10 mouse cellular contexts compared by ENCODE assay signal in genomic region chrX:72825589-72825905, GRCm38 (mm10). TPM values are rescaled to one million over a fixed set of nuclear protein-coding genes. Genes with fewer than 3 reads are reported as not detected.
DNase-seq lines count a peak whose midpoint lies in the region; ATAC-seq lines count a peak whose summit lies in the region.
"Had no signal": no experiment of that assay in that cellular context is flagged by ENCODE, and none has a peak within 500 bp of the region (broad histone marks: within the 10 kb centered on the region; RNA-seq: fewer than 3 reads in every experiment).

No protein-coding gene starts in this region.

- H3K4me3 ChIP-seq in heart, embryonic 16.5 days (ENCODE audit: low read length), result peak overlapping the region; percentile 44
- peak overlapping the region; percentile 36 for H3K4me3 ChIP-seq in embryonic facial prominence, embryonic 13.5 days
- peak overlapping the region; percentile 26 for H3K4me3 ChIP-seq in intestine, embryonic 14.5 days (ENCODE audit: low read depth, low read length)
- peak overlapping the region; percentile 32; the same call in 1 of the 2 replicates for H3K4me3 ChIP-seq in neural tube, embryonic 11.5 days (ENCODE audit: low read depth, low read length)
- H3K4me3 ChIP-seq: erythroblast, embryonic 14.5 days had no signal

- H3K4me2 ChIP-seq in heart, embryonic 16.5 days (ENCODE audit: low read depth, low read length), result peak overlapping the region; percentile 67
- peak overlapping the region; percentile 65 for H3K4me2 ChIP-seq in embryonic facial prominence, embryonic 13.5 days
- peak overlapping the region; percentile 51 for H3K4me2 ChIP-seq in intestine, embryonic 14.5 days (ENCODE audit: low read length)
- peak overlapping the region; percentile 63 for H3K4me2 ChIP-seq in neural tube, embryonic 11.5 days (ENCODE audit: low read depth)

- H3K4me1 ChIP-seq in heart, embryonic 16.5 days (ENCODE audit: control insufficient read depth, insufficient read depth, low read length), result peaks cover 2% of the 10 kb centered on the region; the same call in 1 of the 2 replicates
- no peaks in the 10 kb centered on the region for H3K4me1 ChIP-seq in embryonic facial prominence, embryonic 13.5 days
- H3K4me1 ChIP-seq in intestine, embryonic 14.5 days (replicated peaks; ENCODE audit: control insufficient read depth, insufficient read depth, low read length), result no peaks in the 10 kb centered on the region
- no peaks in the 10 kb centered on the region for H3K4me1 ChIP-seq in neural tube, embryonic 11.5 days (ENCODE audit: control insufficient read depth, insufficient read depth, low read length)

- no peaks in the 10 kb centered on the region for H3K36me3 ChIP-seq in heart, embryonic 16.5 days (ENCODE audit: control insufficient read depth, insufficient read depth)
- no peaks in the 10 kb centered on the region for H3K36me3 ChIP-seq in embryonic facial prominence, embryonic 13.5 days
- no peaks in the 10 kb centered on the region for H3K36me3 ChIP-seq in intestine, embryonic 14.5 days (ENCODE audit: control insufficient read depth, insufficient read depth, low read length)
- no peaks in the 10 kb centered on the region for H3K36me3 ChIP-seq in neural tube, embryonic 11.5 days (ENCODE audit: control insufficient read depth, insufficient read depth, low read length)

- no peak overlapping the region for H3K9ac ChIP-seq in heart, embryonic 16.5 days (ENCODE audit: low read length)
- no peak overlapping the region for H3K9ac ChIP-seq in embryonic facial prominence, embryonic 13.5 days
- no peak overlapping the region for H3K9ac ChIP-seq in intestine, embryonic 14.5 days (ENCODE audit: low read length)
- H3K9ac ChIP-seq in neural tube, embryonic 11.5 days (ENCODE audit: low read length), result no peak overlapping the region; the same call in 1 of the 2 replicates

- no peak overlapping the region for H3K27ac ChIP-seq in heart, embryonic 16.5 days (ENCODE audit: low read length)
- no peak overlapping the region for H3K27ac ChIP-seq in embryonic facial prominence, embryonic 13.5 days
- H3K27ac ChIP-seq in intestine, embryonic 14.5 days (ENCODE audit: low read depth), result no peak overlapping the region
- H3K27ac ChIP-seq in neural tube, embryonic 11.5 days (ENCODE audit: low read depth, low read length), result no peak overlapping the region

- H3K9me3 ChIP-seq in heart, embryonic 16.5 days (replicated peaks; ENCODE audit: control insufficient read depth, low read length), result no peaks in the 10 kb centered on the region
- H3K9me3 ChIP-seq in embryonic facial prominence, embryonic 13.5 days, result no peaks in the 10 kb centered on the region
- no peaks in the 10 kb centered on the region for H3K9me3 ChIP-seq in intestine, embryonic 14.5 days (ENCODE audit: control insufficient read depth, low read length)
- H3K9me3 ChIP-seq in neural tube, embryonic 11.5 days (ENCODE audit: control insufficient read depth, low read length), result no peaks in the 10 kb centered on the region

- 41% methylated on average over 7 of the region's 7 CpGs for WGBS in heart, embryonic 16.5 days
- 50% methylated on average over 7 of the region's 7 CpGs for WGBS in embryonic facial prominence, embryonic 13.5 days
- WGBS in intestine, embryonic 14.5 days, result 48% methylated on average over 7 of the region's 7 CpGs
- WGBS in neural tube, embryonic 11.5 days, result 49% methylated on average over 7 of the region's 7 CpGs

- no peak for ATAC-seq in heart, embryonic 16.5 days (replicated peaks; ENCODE audit: extremely low read depth, insufficient read depth, low FRiP score)
- ATAC-seq in embryonic facial prominence, embryonic 13.5 days (ENCODE audit: insufficient number of reproducible peaks, insufficient read depth, low FRiP score, low TSS enrichment, low read depth), result no peak
- no peak for ATAC-seq in intestine, embryonic 14.5 days (replicated peaks; ENCODE audit: low FRiP score, low TSS enrichment, low read depth)
- ATAC-seq in neural tube, embryonic 11.5 days (ENCODE audit: insufficient read depth, low FRiP score, low TSS enrichment), result no peak

- DNase-seq in heart, adult 18-20 months, result no peak
- no peak for DNase-seq in intestine, embryonic 14.5 days (ENCODE audit: low spot score)
- no peak for DNase-seq in neural tube, embryonic 11.5 days (ENCODE audit: low spot score)
- no peak for DNase-seq in ovary, postnatal 14 days (ENCODE audit: low spot score)
- DNase-seq in urinary bladder, adult 2 months (ENCODE audit: low spot score), result no peak
- no peak for DNase-seq in adrenal gland, adult 8-10 months

- H3K27me3 ChIP-seq in heart, embryonic 16.5 days (ENCODE audit: control insufficient read depth, insufficient read depth, low read length), result peaks cover 14% of the 10 kb centered on the region
- peaks cover 52% of the 10 kb centered on the region for H3K27me3 ChIP-seq in embryonic facial prominence, embryonic 13.5 days
- H3K27me3 ChIP-seq in intestine, embryonic 14.5 days (replicated peaks; ENCODE audit: control insufficient read depth, insufficient read depth, low read length), result peaks cover 19% of the 10 kb centered on the region
- no peaks in the 10 kb centered on the region for H3K27me3 ChIP-seq in neural tube, embryonic 11.5 days (ENCODE audit: control insufficient read depth, insufficient read depth, low read length)
- H3K27me3 ChIP-seq: CH12.LX had no signal

RNA-seq across cellular contexts. Expression of gene Gabrq, which starts 0.6 kb away (rescaled TPM):
- polyA plus RNA-seq in heart, embryonic 16.5 days (2015; fragmentation: Nextera tagmentation; extraction: Ambion mirVana), result 0.11 and 0.12 TPM in 2 replicates
- total RNA-seq in heart, adult 18-20 months (2021), result not detected
- polyA plus RNA-seq in embryonic facial prominence, embryonic 13.5 days (2015; fragmentation: Nextera tagmentation; extraction: Ambion mirVana), result 0.08 TPM in 1 of 2 replicates, not detected in the other
- 0.23 and 0.27 TPM in 2 replicates for polyA plus RNA-seq in intestine, embryonic 14.5 days (2014; fragmentation: Nextera tagmentation; extraction: Ambion mirVana)
- 0.81 and 1.0 TPM in 2 replicates for polyA plus RNA-seq in neural tube, embryonic 11.5 days (2014; fragmentation: Nextera tagmentation; extraction: Ambion mirVana)
- 0.41 and 0.61 TPM in 2 replicates for polyA plus RNA-seq in urinary bladder, adult 2 months (2012; rRNA removed)
- total RNA-seq in adrenal gland, adult 8-10 months (2022), result under 1 TPM in 3 of 4 experiments, not detected in 1; 0.12 to 0.15 (median 0.13) TPM
- total RNA-seq: CH12.LX had no signal
- polyA plus RNA-seq: erythroblast, embryonic 14.5 days had no signal
